Mouse (Mus musculus) olfactory bulb, adult 2 months (tissue): ENCODE results near the gene Rad51b.

ENCODE experiments used
- CTCF ChIP-seq: fragments of 200-500 bp; IDR thresholded peaks from 2 replicates; pipeline ENCODE4 v1.5.1; 2012; ENCODE audit warnings: low read depth, mild to moderate bottlenecking, low read length, moderate library complexity; ENCODE audit not compliant: insufficient read depth
- POLR2A ChIP-seq: fragments of 200-500 bp; IDR thresholded peaks from 2 replicates; pipeline ENCODE4 v1.6.1; 2012; ENCODE audit warnings: mild to moderate bottlenecking, low read depth, low read length, moderate library complexity; ENCODE audit not compliant: insufficient read depth

DNA sequence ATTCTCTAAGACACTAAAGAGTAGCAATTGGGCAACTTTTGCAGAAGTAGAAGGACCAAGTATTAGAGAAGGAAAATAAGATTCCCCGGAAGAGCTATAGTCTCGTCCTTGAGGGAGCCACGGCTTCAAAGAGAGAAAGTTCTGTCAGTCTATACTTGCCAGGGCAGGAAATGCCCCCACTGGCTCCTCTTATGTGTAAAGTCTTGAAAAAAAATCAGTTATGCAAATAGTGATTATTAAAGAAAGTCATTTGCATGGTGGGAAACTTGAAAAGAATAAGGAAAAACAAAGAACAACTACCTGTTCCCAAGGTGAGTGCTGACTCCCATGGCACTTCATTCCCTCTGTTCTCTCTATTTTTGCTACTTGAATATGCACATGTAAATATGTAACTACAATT lies 140.5 kb downstream of the Rad51b start:
- TF ChIP-seq CTCF (no peak), POLR2A (no peak)
